Mouse (Mus musculus): ENCODE measurements at regions not wholly inside any gene's neighbourhood (a gene's known extent, or its start where the extent isn't known, plus 50 kb on each side); places are given as distances from the start of the nearest gene placed in this dataset.

GRCm38 (mm10) chr11:23185211-23185610, 70.6 kb upstream of the Xpo1 start:
- 90% methylated on average over 2 of the region's 2 CpGs for WGBS
- no peak overlapping the region for H3K9ac ChIP-seq
- H3K4me3 ChIP-seq = no peak overlapping the region
- H3K36me3 ChIP-seq = no peaks in the 10 kb centered on the region
- H3K4me1 ChIP-seq = no peaks in the 10 kb centered on the region
- no peaks in the 10 kb centered on the region for H3K9me3 ChIP-seq
- no peaks in the 10 kb centered on the region for H3K27me3 ChIP-seq
- no peak overlapping the region for H3K4me2 ChIP-seq
- ATAC-seq (ENCODE audit: insufficient number of reproducible peaks, insufficient read depth, low FRiP score, low TSS enrichment, low read depth) = no peak
- no peak overlapping the region for H3K27ac ChIP-seq

- H3K9ac ChIP-seq = no peak overlapping the region
- no peaks in the 10 kb centered on the region for H3K4me1 ChIP-seq
- no peak for ATAC-seq (ENCODE audit: insufficient number of reproducible peaks, insufficient read depth, low FRiP score, low TSS enrichment, low read depth)
- no peaks in the 10 kb centered on the region for H3K9me3 ChIP-seq
- 83% methylated on average over 9 of the region's 9 CpGs for WGBS
- no peak overlapping the region for H3K4me3 ChIP-seq
- no peaks in the 10 kb centered on the region for H3K36me3 ChIP-seq
- H3K27me3 ChIP-seq = no peaks in the 10 kb centered on the region
- no peak overlapping the region for H3K27ac ChIP-seq
- no peak overlapping the region for H3K4me2 ChIP-seq
Observed at GRCm38 (mm10) chr11:23201701-23202449, 54.0 kb upstream of the Xpo1 start.

DNA sequence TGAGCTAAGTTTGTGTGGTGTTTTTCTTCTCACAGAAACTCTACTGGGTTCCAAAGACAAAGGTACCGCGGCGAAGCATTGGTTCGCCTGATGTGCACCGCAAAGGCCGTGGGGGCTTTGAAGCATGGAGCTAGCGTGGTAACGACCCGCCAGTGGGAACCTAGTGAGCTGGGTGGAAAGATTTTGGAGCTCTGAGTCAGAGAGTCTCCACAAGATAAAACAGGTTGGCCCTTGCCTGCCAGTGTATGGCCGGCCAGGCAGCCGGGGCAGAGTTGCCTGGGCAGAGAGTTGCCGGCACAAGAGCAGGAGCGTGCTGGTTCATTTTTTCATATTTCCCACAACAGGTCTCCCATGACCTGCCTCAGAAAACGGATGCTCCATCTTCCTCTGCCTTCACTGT, 52.3 kb upstream of the Xpo1 start:
- Histone ChIP-seq H3K4me3 (no peak overlapping the region), H3K27ac (no peak overlapping the region), H3K9ac (no peak overlapping the region), H3K36me3 (no peaks in the 10 kb centered on the region), H3K9me3 (no peaks in the 10 kb centered on the region), H3K4me1 (no peaks in the 10 kb centered on the region), H3K4me2 (no peak overlapping the region), H3K27me3 (no peaks in the 10 kb centered on the region)
- ATAC-seq (ENCODE audit: insufficient number of reproducible peaks, insufficient read depth, low FRiP score, low TSS enrichment, low read depth) = no peak
- 90% methylated on average over 14 of the region's 14 CpGs for WGBS

DNA sequence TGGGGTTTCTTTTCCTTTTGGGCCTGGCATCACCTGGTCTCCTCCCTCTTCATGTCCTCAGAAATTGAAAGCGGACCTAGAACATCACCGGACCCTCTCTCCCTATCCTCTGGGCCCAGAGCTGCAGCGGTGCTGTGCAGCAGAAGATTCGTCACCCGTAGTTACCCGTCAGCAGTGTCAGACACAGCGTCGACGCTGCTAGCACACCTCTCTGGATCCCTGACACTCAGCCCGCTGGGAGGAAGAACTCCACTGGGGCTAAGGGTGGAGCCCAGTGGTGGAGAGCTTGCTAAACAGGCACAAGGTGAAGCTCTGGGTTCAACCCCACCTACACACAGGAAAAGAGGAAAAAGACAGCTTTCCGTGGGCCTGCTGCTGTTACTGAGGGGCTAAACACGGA, 51.8 kb upstream of the Xpo1 start:
- Histone ChIP-seq H3K27ac (no peak overlapping the region), H3K4me3 (no peak overlapping the region), H3K36me3 (no peaks in the 10 kb centered on the region), H3K9ac (no peak overlapping the region), H3K4me1 (no peaks in the 10 kb centered on the region), H3K27me3 (no peaks in the 10 kb centered on the region), H3K9me3 (no peaks in the 10 kb centered on the region), H3K4me2 (no peak overlapping the region)
- no peak for ATAC-seq (ENCODE audit: insufficient number of reproducible peaks, insufficient read depth, low FRiP score, low TSS enrichment, low read depth)
- WGBS = 78% methylated on average over 12 of the region's 12 CpGs

Data from embryonic facial prominence, embryonic 13.5 days (tissue).